Mouse (Mus musculus) heart, postnatal 0 days (tissue): ENCODE measurements at regions not wholly inside any gene's neighbourhood (a gene's known extent, or its start where the extent isn't known, plus 50 kb on each side); places are given as distances from the start of the nearest gene placed in this dataset.

ENCODE experiments used
- CTCF ChIP-seq: IDR thresholded peaks from 2 replicates; pipeline ENCODE4 v1.5.1; 2016; ENCODE audit warnings: antibody characterized with exemption, control low read depth, low read depth
- EP300 ChIP-seq: IDR thresholded peaks from 2 replicates; pipeline ENCODE4 v1.6.1; 2016; ENCODE audit warnings: antibody characterized with exemption, low read depth

GRCm38 (mm10) chr12:110027345-110027744 lies 251.5 kb upstream of the Dio3 start:
- no peak for TF ChIP-seq CTCF
- no peak for TF ChIP-seq EP300
